Mouse (Mus musculus) bone marrow, adult 2 months (tissue): ENCODE data around the gene Gpr157.

Source experiments
- CTCF ChIP-seq: fragments of 200-500 bp; IDR thresholded peaks from 2 replicates; pipeline ENCODE4 v1.5.1; 2011; ENCODE audit warnings: low read length, control low read depth; ENCODE audit not compliant: control insufficient read depth, insufficient read depth
- POLR2A ChIP-seq: fragments of 200-500 bp; IDR thresholded peaks from 2 replicates; pipeline ENCODE4 v1.6.1; 2011; ENCODE audit warnings: low read depth, mild to moderate bottlenecking, control low read depth, low read length, borderline replicate concordance; ENCODE audit not compliant: control insufficient read depth

DNA sequence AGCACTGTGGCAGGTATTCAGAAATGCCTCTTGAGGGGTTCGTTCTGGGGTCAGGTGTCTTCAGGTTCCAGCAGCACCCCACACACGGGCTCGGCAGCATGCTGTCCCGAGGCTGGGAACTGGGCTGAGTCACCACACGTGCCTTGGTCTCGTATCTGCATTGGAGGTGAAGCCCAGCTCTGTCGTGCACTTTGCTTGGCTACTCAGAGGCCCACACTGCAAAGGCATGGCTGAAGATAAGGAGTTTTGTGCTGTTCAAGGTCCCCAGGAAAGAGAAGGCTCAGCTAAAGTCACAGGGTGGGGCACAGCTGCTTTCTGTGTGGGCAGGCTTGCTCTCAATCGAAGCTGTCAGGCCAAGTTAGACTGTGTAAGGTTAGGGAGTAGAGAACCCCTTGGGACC lies 65.3 kb downstream of the Gpr157 start:
- TF ChIP-seq CTCF: no peak
- TF ChIP-seq POLR2A: no peak
